Mouse (Mus musculus): Measurements from ENCODE around the gene Fbxw11.
"Not testable (repeated sequence)": the region's sequence is repeated elsewhere in the genome, so short reads cannot be mapped to it uniquely, and the experiment has no call there.

Fbxw11 gene

GRCm38 (mm10) chr11:32671480-32671879, 29.0 kb downstream of the Fbxw11 start:
- no peak for DNase-seq (ENCODE audit: low spot score in 2 of 2)

DNA sequence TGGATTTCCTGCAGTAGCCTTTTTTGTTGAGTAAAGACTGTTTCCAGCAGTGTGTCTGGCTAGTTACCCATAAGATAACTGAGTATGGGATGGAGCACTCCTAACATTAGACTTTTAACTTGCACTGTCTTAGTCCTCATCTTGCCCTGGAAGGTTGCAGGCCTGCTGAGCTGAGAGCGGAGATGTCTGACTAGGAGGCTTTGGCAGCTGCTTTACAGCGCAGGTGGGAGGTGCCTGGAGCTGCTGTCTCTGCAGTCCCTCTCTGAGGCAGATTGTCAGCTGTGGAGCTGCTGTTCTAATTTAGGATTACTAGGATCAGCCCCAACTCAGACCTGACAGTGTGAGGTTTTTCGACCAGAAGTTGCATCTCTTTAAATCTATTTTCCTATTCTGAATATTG, 34.3 kb downstream of the Fbxw11 start:
- DNase-seq (ENCODE audit: low spot score in 2 of 2), result peak; percentile 50 to 71

GRCm38 (mm10) chr11:32677811-32678210, 35.3 kb downstream of the Fbxw11 start:
- no peak for DNase-seq (ENCODE audit: low spot score in 2 of 2)

GRCm38 (mm10) chr11:32679091-32679490, 36.6 kb downstream of the Fbxw11 start:
- not testable (repeated sequence) for DNase-seq (ENCODE audit: low spot score in 2 of 2)

- DNase-seq (ENCODE audit: low spot score in 2 of 2), result no peak
Measured at GRCm38 (mm10) chr11:32680014-32680413, 37.5 kb downstream of the Fbxw11 start.

DNA sequence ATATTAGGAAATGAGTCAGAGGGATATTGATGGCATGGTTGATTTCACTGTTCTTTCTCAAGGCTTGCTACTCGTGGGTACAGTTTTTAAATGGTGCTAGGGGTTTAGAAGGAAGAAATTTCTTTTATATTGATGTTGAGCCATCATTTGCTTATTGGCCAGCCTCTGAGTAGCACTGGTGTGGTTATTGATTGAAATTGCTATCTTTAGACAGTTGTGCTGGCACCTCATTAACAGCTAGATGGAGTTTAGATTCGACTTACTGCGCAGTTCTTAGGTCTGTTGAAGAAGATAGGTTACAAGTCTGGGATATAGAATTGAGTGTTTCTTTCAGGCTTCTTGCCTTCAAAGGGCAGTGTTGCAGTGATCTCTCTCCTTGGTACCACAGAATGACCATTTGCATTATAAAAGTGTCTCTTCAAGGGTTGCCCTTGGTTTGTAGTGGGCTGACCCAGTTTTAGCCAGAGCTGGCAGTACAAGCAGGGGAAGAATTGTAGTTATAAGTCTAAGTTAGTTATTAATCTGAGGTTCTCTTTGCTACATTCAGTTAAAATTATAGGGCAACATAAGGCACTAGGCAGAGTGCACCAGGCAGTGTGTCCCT, 38.8 kb downstream of the Fbxw11 start:
- no peak for DNase-seq (ENCODE audit: low spot score in 2 of 2)

GRCm38 (mm10) chr11:32682335-32683102, 40.0 kb downstream of the Fbxw11 start:
- DNase-seq (ENCODE audit: low spot score in 2 of 2), result no peak

GRCm38 (mm10) chr11:32684690-32685254, 42.2 kb downstream of the Fbxw11 start:
- DNase-seq (ENCODE audit: low spot score in 2 of 2), result no peak

DNA sequence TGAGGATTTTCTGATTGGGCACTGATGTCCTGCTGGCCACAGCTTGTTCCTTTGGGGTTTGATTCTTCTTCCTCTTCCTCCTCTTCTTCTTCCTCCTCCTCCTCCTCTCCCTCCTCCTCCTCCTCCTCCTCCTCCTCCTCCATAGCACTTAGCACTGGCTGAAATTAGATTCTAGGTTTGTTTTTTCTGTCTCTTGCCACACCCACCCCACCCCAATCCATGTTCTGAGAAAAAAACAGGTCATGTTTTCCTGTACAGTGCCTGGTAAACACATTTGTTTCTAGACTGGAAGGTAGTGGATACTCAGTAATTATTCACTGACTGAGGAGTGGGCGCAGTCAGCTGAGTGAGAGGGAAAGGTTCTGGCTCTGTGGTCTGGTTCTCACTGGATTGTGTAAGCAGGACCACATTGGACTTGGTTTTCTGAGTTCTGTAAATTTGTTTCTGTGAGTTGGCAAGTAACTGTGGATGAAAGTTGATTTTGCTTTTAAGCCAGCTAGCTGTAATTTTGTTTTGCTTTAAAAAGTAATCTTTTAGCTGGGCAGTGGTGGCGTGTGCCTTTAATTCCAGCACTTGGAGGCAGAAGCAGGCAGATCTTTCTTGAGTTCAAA, 45.8 kb downstream of the Fbxw11 start:
- DNase-seq (ENCODE audit: low spot score in 2 of 2), result no peak

- DNase-seq (ENCODE audit: low spot score in 2 of 2), result no peak
Measured at GRCm38 (mm10) chr11:32689510-32689909, 47.0 kb downstream of the Fbxw11 start.

DNA sequence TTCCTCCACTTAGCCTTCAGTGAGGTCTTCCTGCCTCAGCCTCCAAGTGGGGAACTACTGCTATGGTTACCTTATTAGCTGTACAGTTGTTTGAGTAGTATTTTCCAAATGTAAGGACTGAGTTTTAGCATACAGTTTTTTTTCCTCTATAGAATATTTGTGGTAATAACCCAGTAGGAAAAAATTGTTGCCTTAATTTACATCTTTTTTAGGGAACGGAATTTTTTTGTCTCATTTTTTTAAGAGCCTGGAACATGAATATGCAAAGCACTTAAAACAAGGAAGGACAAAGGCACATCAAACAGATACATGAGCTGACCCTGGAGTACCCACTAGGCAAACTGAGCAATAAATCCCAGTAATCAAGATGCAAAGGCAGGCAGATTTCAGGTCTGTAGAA, 50.3 kb downstream of the Fbxw11 start:
- DNase-seq (ENCODE audit: low spot score in 2 of 2), result no peak

DNA sequence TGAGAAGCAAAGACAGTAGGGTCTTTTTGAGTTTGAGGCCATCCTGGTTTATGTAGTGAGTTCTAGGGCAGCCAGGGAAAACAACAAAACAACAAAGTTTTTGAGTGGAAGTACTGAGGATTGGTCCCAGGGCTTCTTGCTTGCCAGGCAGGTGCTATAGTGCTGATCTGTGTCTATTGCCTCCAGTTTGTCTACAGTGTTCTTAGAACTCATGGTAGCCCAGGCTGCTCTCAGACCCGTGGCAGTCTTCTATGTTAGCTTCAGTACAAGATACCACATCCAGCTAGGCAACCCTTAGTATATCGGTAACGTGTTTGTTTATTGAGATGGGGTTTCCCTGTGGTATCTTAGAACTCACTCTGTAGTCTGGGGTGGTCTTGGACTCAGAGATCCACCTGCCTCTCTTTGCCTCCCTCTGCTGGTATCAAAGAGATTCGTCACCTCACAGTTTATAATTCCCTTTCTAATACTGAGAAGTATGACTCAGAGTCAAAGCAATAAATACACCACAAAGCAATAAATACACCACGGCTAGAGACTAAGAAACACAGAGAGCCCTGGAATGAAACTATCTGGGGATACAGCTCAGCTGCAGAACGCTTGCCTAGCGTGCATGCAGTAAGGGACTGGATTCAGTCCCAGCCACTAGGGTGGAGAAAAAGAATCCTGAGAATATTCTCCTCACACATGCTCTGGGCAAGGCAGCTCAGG, 51.1 kb downstream of the Fbxw11 start:
- peak in 1 of 2 experiments; percentile 55 for DNase-seq (ENCODE audit: low spot score in 2 of 2)

DNA sequence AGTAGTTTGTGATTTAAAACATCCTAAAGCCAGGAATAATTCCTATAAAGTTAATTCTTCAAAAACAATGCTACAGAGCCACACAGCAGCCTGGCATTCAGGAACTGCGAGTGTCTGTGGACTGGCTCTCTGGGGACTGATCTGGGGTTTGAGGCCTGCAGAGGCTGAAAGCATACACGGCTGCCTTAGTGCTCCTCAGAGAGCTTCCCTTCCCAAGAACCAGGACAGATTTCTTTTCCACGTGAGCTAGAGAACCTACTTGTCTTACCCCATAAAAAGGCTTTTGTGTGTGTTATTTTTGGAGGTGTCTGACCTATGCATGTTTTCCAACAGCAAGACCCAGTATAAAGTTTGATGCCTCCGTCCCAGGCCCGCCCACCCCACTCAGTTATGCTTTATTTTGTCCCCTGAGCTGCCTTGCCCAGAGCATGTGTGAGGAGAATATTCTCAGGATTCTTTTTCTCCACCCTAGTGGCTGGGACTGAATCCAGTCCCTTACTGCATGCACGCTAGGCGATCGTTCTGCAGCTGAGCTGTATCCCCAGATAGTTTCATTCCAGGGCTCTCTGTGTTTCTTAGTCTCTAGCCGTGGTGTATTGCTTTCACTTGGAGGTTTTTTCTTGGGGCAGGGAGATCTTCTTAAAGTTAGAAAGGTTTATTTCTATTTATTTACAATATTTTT, 51.9 kb downstream of the Fbxw11 start:
- DNase-seq (ENCODE audit: low spot score in 2 of 2), result not testable (repeated sequence)

DNA sequence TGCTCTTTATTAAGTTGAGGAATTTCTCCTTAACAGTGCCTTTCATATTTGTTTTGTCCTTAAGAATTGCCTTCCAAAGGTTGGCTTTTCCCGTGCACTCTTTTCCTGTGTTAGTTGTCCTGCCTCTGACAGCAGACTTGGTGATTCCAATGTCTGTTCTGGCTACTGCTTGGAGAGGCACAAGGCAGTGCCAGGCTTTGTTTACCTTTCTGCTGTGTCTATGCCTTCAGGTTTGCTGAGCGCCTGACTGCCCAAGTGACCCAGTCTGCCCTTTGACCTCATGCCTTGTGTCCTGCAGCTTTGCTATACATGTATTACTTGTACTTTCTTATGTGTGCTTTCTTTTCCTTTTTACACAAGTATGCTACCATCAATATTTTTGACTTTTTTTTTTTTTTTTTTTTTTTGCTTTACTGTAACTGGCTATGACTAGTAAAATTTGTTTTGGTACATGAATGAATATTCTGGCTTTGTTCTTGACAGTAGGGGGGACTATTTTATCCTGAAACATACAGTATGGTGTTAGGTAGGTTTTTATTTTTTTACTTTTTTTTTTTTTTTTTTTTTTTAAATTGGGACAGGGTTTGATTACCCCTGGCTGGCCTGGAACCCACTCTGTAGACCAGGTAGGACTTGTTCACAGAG, 54.0 kb downstream of the Fbxw11 start:
- no peak for DNase-seq (ENCODE audit: low spot score in 2 of 2)

DNA sequence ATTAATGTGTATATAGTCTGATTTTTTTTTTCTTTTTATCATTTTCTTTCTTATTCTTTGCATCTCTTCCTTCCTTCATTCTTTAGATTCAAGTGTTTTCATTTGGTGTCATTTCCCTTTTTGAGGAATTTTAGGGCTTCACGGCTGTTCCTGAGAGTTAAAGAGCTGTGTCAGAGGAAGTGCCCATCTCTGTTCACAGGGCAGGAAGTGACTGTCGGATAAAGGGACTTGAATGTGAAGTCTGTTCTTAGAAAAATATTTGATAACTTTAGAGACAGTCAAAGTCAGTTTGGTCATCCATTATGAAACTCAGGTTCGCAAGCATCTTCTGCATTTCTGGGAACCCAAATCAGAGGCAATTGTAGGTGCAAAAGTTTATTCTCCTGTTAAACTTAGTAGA, 55.2 kb downstream of the Fbxw11 start:
- DNase-seq (ENCODE audit: low spot score in 2 of 2), result no peak

DNA sequence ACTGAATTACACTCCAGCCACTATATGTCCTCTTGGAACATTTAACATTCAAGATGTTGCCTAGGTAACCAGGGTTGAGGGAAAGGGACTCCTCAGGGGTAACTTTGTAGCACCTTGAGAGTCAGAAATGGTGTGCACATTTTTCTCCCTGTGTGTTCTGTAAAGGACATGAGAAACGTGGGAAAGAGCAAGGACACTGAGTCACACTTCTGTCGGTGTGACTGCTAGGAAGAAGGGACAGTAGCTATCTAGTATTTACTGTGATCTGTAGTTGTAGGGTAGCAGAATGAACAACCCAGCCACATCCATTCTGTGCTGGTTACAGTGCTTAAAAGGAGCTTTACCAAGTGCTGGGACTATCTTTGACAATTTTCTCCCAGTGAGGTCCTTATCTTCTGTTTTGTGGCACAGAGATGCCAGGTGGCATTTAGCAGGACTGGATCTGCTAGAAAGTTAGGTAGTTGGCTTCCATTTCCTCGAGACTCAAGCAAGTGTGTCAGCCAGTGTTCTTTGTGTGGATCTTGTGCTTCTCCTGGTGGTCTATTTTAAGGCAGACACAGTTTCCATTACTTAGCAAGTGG, 57.5 kb downstream of the Fbxw11 start:
- DNase-seq (ENCODE audit: low spot score in 2 of 2), result no peak

GRCm38 (mm10) chr11:32701566-32701965, 59.0 kb downstream of the Fbxw11 start:
- DNase-seq (ENCODE audit: low spot score in 2 of 2), result no peak

DNA sequence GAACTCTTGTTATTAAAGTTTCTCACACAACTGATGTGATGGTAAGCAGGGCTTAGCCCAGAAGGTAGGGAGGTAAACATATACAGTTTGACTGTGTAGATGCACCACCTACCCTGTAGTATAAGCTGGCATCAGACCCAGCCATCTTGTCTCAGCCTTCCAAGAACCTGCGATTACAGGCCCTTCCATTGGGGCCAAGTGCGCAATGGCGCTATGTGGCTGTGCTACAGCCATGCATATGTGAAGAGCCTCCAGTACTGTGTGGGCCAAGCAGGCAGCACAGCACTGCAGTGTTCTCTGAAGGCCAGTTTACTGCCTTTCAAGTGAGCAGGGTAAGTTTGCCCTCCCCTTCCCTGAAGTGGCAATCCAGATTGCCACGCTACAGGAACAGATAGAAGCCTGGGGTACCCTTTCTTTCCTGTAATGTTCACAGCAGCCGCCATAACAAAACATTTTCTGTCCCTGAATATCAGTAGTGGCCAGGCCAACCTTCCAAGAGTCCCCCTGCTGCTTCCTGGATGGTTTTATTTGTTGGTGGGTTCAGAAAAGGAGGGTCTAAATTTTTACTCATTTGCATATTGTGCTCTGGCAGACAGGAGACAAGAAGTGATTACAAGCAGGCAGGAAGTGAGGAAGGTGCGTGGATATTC, 61.8 kb downstream of the Fbxw11 start:
- peak in 1 of 2 experiments; percentile 22 for DNase-seq (ENCODE audit: low spot score in 2 of 2)

GRCm38 (mm10) chr11:32706406-32706993, 64.0 kb downstream of the Fbxw11 start:
- DNase-seq (ENCODE audit: low spot score in 2 of 2), result peak in 1 of 2 experiments; percentile 5

DNA sequence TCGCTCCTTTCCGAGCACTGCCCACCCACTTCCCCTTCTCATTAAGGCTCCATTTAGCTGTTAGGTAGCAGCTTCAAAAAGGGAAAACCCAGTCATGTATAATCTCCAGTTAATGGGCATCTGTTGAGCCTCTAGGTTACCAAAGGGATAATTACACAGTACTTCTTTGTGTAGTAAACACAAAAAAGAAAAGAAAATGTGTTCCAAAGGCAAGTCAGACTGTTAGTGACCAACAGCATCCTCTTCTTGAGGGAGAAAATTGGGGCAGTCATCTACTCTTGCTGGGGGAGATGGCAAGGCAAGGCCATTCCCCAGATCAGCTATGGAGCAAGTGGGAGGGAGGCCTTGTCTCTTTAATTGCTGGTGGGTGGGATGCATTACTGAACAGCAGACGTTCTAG, 65.0 kb downstream of the Fbxw11 start:
- DNase-seq (ENCODE audit: low spot score in 2 of 2), result no peak
